Mouse (Mus musculus) kidney, embryonic 14.5 days (tissue): ENCODE data around the gene Inpp5k. TPM values are rescaled to one million over a fixed set of nuclear protein-coding genes. Genes with fewer than 3 reads are reported as not detected.

Experiments used
- ATAC-seq: fragments of 200-750 bp; cut with Nextera tagmentation; 2 replicates; pipeline ENCODE4 v1.8.0; 2017; ENCODE audit warnings: moderate number of reproducible peaks, mild to moderate bottlenecking, moderate TSS enrichment, moderate library complexity; ENCODE audit not compliant: low FRiP score, low TSS enrichment
- H3K27ac ChIP-seq: fragments of 300-500 bp; sonication (generic); 2 replicates; pipeline ENCODE4 v1.5.1; 2014; ENCODE audit warnings: low read depth, mild to moderate bottlenecking, low read length, moderate library complexity, mixed read lengths
- H3K27me3 ChIP-seq: fragments of 300-500 bp; sonication (generic); 2 replicates; pipeline ENCODE4 v1.6.1; 2014; ENCODE audit warnings: mild to moderate bottlenecking, low read length; ENCODE audit not compliant: control insufficient read depth, insufficient read depth
- H3K36me3 ChIP-seq: fragments of 300-500 bp; sonication (generic); 2 replicates; pipeline ENCODE4 v1.6.1; 2014; ENCODE audit warnings: low read length, mixed read lengths; ENCODE audit not compliant: control insufficient read depth, insufficient read depth
- H3K4me1 ChIP-seq: fragments of 300-500 bp; sonication (generic); 2 replicates; pipeline ENCODE4 v1.6.1; 2014; ENCODE audit warnings: low read length, mixed read lengths; ENCODE audit not compliant: control insufficient read depth, insufficient read depth
- H3K4me2 ChIP-seq: fragments of 300-500 bp; sonication (generic); replicated peaks from 2 replicates; pipeline ENCODE4 v1.6.1; 2014; ENCODE audit warnings: low read depth, mild to moderate bottlenecking, low read length
- H3K4me3 ChIP-seq: fragments of 300-500 bp; sonication (generic); 2 replicates; pipeline ENCODE4 v1.5.1; 2014; ENCODE audit warnings: mild to moderate bottlenecking, low read length
- H3K9ac ChIP-seq: fragments of 300-500 bp; sonication (generic); 2 replicates; pipeline ENCODE4 v1.6.1; 2014; ENCODE audit warnings: low read depth, mild to moderate bottlenecking, low read length, moderate library complexity
- H3K9me3 ChIP-seq: fragments of 300-500 bp; sonication (generic); 2 replicates; pipeline ENCODE4 v1.6.1; 2016; ENCODE audit warnings: low read length; ENCODE audit not compliant: control insufficient read depth
- WGBS: fragments of 180-500 bp; shearing (Covaris S2); extraction: QIAGEN DNeasy Blood & Tissue Kit; methylation state at CpG from one replicate; pipeline ENCODE4 v1.1.7; 2014; 5-methylcytosine and 5-hydroxymethylcytosine counted together
- polyA plus RNA-seq: library from polyadenylated mRNA; unstranded; fragments of >200 nt; fragmentation: Nextera tagmentation; extraction: Ambion mirVana; gene quantifications from 2 replicates; pipeline ENCODE4 v1.2.1, GENCODE M21; 2014

The Inpp5k gene
- polyA plus RNA-seq, 1 experiment from 2014 or later: 30.1 TPM

GRCm38 (mm10) chr11:75625820-75626219 lies 5.0 kb upstream of the Inpp5k start:
- Histone ChIP-seq H3K4me2 (no peak overlapping the region), H3K36me3 (peaks cover 56% of the 10 kb centered on the region)
- 90% methylated on average over 4 of the region's 4 CpGs for WGBS

GRCm38 (mm10) chr11:75630098-75630497 lies 690 bp upstream of the Inpp5k start:
- ATAC-seq: no peak
- Histone ChIP-seq H3K9ac (peak overlapping the region; percentile 73; the same call in 1 of the 2 replicates), H3K9me3 (no peaks in the 10 kb centered on the region), H3K4me1 (peaks cover 9% of the 10 kb centered on the region), H3K4me2 (peak overlapping the region; percentile 77), H3K27ac (peak overlapping the region; percentile 68; the same call in 1 of the 2 replicates), H3K4me3 (peak overlapping the region; percentile 62), H3K27me3 (no peaks in the 10 kb centered on the region), H3K36me3 (peaks cover 34% of the 10 kb centered on the region)
- 11% methylated on average over 5 of the region's 5 CpGs for WGBS

More at GRCm38 (mm10) chr11:75625820-75626219, 5.0 kb upstream of the Inpp5k start:
- H3K27me3 ChIP-seq: no peaks in the 10 kb centered on the region
- H3K4me1 ChIP-seq: peaks cover 7% of the 10 kb centered on the region
- H3K4me3 ChIP-seq: no peak overlapping the region
- H3K27ac ChIP-seq: no peak overlapping the region
- ATAC-seq: no peak
- no peaks in the 10 kb centered on the region for H3K9me3 ChIP-seq
- no peak overlapping the region for H3K9ac ChIP-seq

- no peaks in the 10 kb centered on the region for H3K9me3 ChIP-seq
- 8% methylated on average over 13 of the region's 13 CpGs for WGBS
- peaks cover 9% of the 10 kb centered on the region for H3K4me1 ChIP-seq
- ATAC-seq: no peak
- peaks cover 18% of the 10 kb centered on the region for H3K36me3 ChIP-seq
- H3K4me3 ChIP-seq: peak overlapping the region; percentile 62
- peak overlapping the region; percentile 77 for H3K4me2 ChIP-seq
- H3K27ac ChIP-seq: no peak overlapping the region
- peak overlapping the region; percentile 62; the same call in 1 of the 2 replicates for H3K9ac ChIP-seq
- no peaks in the 10 kb centered on the region for H3K27me3 ChIP-seq
These were observed 905 bp downstream of the Inpp5k start for GRCm38 (mm10) chr11:75631561-75632225.

- Histone ChIP-seq H3K4me1 (peaks cover 9% of the 10 kb centered on the region), H3K36me3 (peaks cover 15% of the 10 kb centered on the region), H3K27me3 (no peaks in the 10 kb centered on the region), H3K27ac (no peak overlapping the region), H3K9me3 (no peaks in the 10 kb centered on the region), H3K9ac (no peak overlapping the region), H3K4me2 (no peak overlapping the region), H3K4me3 (no peak overlapping the region)
- ATAC-seq: no peak
- WGBS: 83% methylated on average over 5 of the region's 5 CpGs
These were observed 2.1 kb downstream of the Inpp5k start for GRCm38 (mm10) chr11:75632921-75633320.

DNA sequence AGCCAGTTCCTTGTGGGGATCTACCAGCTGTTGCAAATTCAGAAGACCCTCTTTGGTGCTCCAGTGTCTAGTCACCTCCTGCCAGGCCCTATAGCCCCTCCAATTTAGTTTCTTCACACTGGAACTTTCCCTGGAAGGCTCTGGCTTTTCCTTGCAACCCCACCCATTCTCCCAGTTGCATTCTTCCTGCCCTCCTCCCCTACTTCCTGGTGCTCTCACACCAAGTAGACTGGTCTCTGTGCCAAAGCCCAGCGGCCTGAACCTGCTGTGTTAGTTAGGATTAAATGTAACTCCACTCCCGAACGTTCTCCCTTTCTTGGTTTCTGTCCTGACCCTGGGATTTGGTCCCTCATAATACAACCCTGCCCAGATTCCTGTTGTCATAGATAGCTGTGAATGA lies 4.0 kb downstream of the Inpp5k start:
- H3K27ac ChIP-seq: no peak overlapping the region
- H3K4me2 ChIP-seq: no peak overlapping the region
- no peaks in the 10 kb centered on the region for H3K9me3 ChIP-seq
- H3K36me3 ChIP-seq: peaks cover 9% of the 10 kb centered on the region; the same call in 1 of the 2 replicates
- H3K4me1 ChIP-seq: peaks cover 5% of the 10 kb centered on the region; the same call in 1 of the 2 replicates
- no peak overlapping the region for H3K4me3 ChIP-seq
- H3K9ac ChIP-seq: no peak overlapping the region
- ATAC-seq: no peak
- H3K27me3 ChIP-seq: no peaks in the 10 kb centered on the region
- WGBS: 78% methylated on average over 3 of the region's 3 CpGs

DNA sequence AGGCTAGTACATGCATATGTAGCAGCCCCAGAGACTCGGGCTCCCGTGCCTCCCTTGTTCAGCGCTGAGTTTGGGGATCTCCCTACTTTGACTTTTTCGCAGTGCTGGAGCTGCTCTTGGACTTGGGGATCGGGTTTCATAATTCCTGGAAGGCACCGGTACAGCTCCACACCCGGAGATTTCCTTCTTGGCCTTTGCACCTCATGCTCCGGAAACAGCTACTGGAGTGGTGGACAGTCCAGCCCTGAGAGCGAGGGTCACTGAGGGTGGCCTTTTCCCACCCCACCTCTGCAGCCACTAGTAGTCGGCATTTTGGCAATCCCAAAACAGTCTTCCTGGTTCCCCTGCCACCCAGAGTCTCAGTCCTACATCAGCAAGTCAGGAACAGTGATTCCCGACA lies 4.5 kb downstream of the Inpp5k start:
- Histone ChIP-seq H3K4me1 (peaks cover 5% of the 10 kb centered on the region; the same call in 1 of the 2 replicates), H3K27me3 (no peaks in the 10 kb centered on the region), H3K27ac (no peak overlapping the region), H3K9ac (no peak overlapping the region), H3K36me3 (peaks cover 9% of the 10 kb centered on the region; the same call in 1 of the 2 replicates), H3K4me2 (no peak overlapping the region), H3K9me3 (no peaks in the 10 kb centered on the region), H3K4me3 (no peak overlapping the region)
- ATAC-seq: no peak
- WGBS: 42% methylated on average over 11 of the region's 11 CpGs

DNA sequence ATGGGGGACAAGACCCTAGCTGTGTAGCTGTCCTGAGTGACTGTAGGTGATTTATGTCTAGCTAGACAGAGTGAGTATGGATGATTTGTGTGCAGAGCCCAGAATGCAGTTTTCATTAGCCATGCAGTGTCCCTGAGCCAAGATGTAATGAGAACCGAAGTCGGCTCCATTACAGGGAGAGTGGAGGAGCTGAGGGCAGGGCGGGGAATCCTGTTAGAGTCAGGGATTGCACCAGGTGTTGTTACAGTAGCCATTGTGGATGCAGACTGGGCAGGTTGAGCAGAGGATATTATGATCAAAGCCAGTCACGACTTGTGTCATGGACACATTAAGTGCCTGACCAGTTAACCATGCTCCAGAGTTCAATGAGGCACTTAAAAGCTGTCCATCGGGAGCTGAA lies 12.5 kb downstream of the Inpp5k start:
- no peak overlapping the region for H3K4me3 ChIP-seq
- no peaks in the 10 kb centered on the region for H3K27me3 ChIP-seq
- H3K9ac ChIP-seq: no peak overlapping the region
- no peak overlapping the region for H3K4me2 ChIP-seq
- 0 out of 2 replicates have a peak, but pooled peaks cover 5% of the 10 kb centered on the region for H3K4me1 ChIP-seq
- H3K36me3 ChIP-seq: peaks cover 3% of the 10 kb centered on the region; the same call in 1 of the 2 replicates
- ATAC-seq: peak; percentile 61
- 40% methylated on average over 5 of the region's 5 CpGs for WGBS
- H3K27ac ChIP-seq: no peak overlapping the region
- H3K9me3 ChIP-seq: no peaks in the 10 kb centered on the region

GRCm38 (mm10) chr11:75644684-75645083 lies 13.9 kb downstream of the Inpp5k start:
- Histone ChIP-seq H3K27ac (no peak overlapping the region), H3K9ac (no peak overlapping the region), H3K4me3 (no peak overlapping the region), H3K36me3 (peaks cover 3% of the 10 kb centered on the region; the same call in 1 of the 2 replicates), H3K4me1 (0 out of 2 replicates have a peak, but pooled peaks cover 5% of the 10 kb centered on the region), H3K9me3 (no peaks in the 10 kb centered on the region), H3K27me3 (no peaks in the 10 kb centered on the region), H3K4me2 (no peak overlapping the region)
- WGBS: 85% methylated on average over 9 of the region's 9 CpGs
- no peak for ATAC-seq

DNA sequence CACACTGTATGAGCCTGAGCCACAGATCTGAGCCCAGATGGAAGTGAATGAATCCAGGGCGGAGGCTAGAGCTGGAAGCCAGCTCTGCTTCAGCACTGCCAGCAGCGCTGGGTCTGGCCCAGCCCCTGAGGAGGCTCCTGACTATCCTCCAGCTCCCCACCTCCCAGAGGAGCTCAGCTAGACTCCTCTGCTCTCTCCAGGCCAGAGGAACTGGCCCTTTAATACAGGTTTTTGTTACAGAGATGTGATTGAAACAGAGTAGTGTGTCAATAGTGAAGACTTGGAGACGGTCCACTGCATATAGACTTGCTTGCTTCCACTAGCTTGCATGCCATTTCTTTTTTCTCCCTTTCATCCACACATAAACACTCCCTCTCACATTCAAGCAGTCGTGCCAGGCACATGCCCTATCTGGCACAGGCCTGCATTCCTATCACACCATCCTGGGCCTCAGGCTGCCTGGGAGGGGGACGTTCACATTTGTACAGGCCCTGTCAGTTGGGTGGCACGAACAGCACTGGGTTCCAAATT lies 17.0 kb downstream of the Inpp5k start:
- no peak for ATAC-seq
- Histone ChIP-seq H3K27me3 (no peaks in the 10 kb centered on the region), H3K9ac (no peak overlapping the region), H3K27ac (no peak overlapping the region), H3K9me3 (no peaks in the 10 kb centered on the region), H3K4me3 (no peak overlapping the region), H3K4me2 (no peak overlapping the region), H3K36me3 (no peaks in the 10 kb centered on the region), H3K4me1 (peaks cover 13% of the 10 kb centered on the region)
- WGBS: 70% methylated on average over 6 of the region's 6 CpGs
